Mouse (Mus musculus): ENCODE results near the gene Snx29. TPM values are rescaled to one million over a fixed set of nuclear protein-coding genes. Genes with fewer than 3 reads are reported as not detected.

Snx29 gene
- polyA plus RNA-seq, 2 experiments, result 1.9 TPM

GRCm38 (mm10) chr16:11408726-11409125, 86.0 kb downstream of the Snx29 start:
- H3K36me3 ChIP-seq (replicated peaks; ENCODE audit: control insufficient read depth, insufficient read depth, low read depth), result no peaks in the 10 kb centered on the region
- ATAC-seq (ENCODE audit: insufficient read depth), result no peak
- H3K4me2 ChIP-seq (ENCODE audit: low read depth), result no peak overlapping the region
- no peak for DNase-seq (ENCODE audit: low read depth in 3 of 3, low spot score in 3 of 3)
- no peaks in the 10 kb centered on the region for H3K27me3 ChIP-seq (ENCODE audit: control insufficient read depth, insufficient read depth, low read length)
- no peak overlapping the region for H3K4me3 ChIP-seq (ENCODE audit: insufficient read depth in 1 of 2, low read depth in 2 of 2, low read length in 2 of 2)
- TF ChIP-seq CTCF (IDR thresholded peaks at IDR 0.05; ENCODE audit: low read depth) (no peak), EP300 (IDR thresholded peaks at IDR 0.05; ENCODE audit: low read depth) (no peak)
- no peak overlapping the region for H3K9ac ChIP-seq (replicated peaks)
- no peaks in the 10 kb centered on the region for H3K9me3 ChIP-seq (ENCODE audit: control insufficient read depth, low read length)
- no peak overlapping the region for H3K27ac ChIP-seq
- H3K4me1 ChIP-seq (replicated peaks; ENCODE audit: control insufficient read depth in 2 of 2, insufficient read depth in 2 of 2, low read length in 1 of 2), result no peaks in the 10 kb centered on the region
- 58% methylated on average over 4 of the region's 4 CpGs for WGBS (ENCODE audit: insufficient replicate concordance)

- no peak for ATAC-seq (ENCODE audit: insufficient read depth)
- TF ChIP-seq EP300 (IDR thresholded peaks at IDR 0.05; ENCODE audit: low read depth) (no peak), CTCF (IDR thresholded peaks at IDR 0.05; ENCODE audit: low read depth) (no peak)
- no peak for DNase-seq (ENCODE audit: low read depth in 3 of 3, low spot score in 3 of 3)
Measured at GRCm38 (mm10) chr16:11414631-11415030, 91.9 kb downstream of the Snx29 start.

GRCm38 (mm10) chr16:11418183-11418588, 95.5 kb downstream of the Snx29 start:
- TF ChIP-seq EP300 (IDR thresholded peaks at IDR 0.05; ENCODE audit: low read depth) (no peak), CTCF (IDR thresholded peaks at IDR 0.05; ENCODE audit: low read depth) (peak; percentile 94)
- DNase-seq (ENCODE audit: low read depth in 3 of 3, low spot score in 3 of 3) (peak; percentile 26 to 39 (median 37)), ATAC-seq (ENCODE audit: insufficient read depth) (0 out of 2 replicates have a peak, but pooled peaks have one; percentile 32)
- H3K4me3 ChIP-seq (ENCODE audit: insufficient read depth in 1 of 2, low read depth in 2 of 2, low read length in 2 of 2), result no peak overlapping the region
- no peak overlapping the region for H3K9ac ChIP-seq (replicated peaks)
- H3K4me2 ChIP-seq (ENCODE audit: low read depth), result no peak overlapping the region
- H3K27ac ChIP-seq, result no peak overlapping the region
- no peaks in the 10 kb centered on the region for H3K9me3 ChIP-seq (ENCODE audit: control insufficient read depth, low read length)
- no peaks in the 10 kb centered on the region for H3K36me3 ChIP-seq (replicated peaks; ENCODE audit: control insufficient read depth, insufficient read depth, low read depth)
- no peaks in the 10 kb centered on the region for H3K27me3 ChIP-seq (ENCODE audit: control insufficient read depth, insufficient read depth, low read length)
- WGBS (ENCODE audit: insufficient replicate concordance), result 12% methylated on average over 7 of the region's 7 CpGs
- H3K4me1 ChIP-seq (replicated peaks; ENCODE audit: control insufficient read depth in 2 of 2, insufficient read depth in 2 of 2, low read length in 1 of 2), result peaks cover 16 to 25% of the 10 kb centered on the region in 2 experiments

More at GRCm38 (mm10) chr16:11414631-11415030, 91.9 kb downstream of the Snx29 start:
- Histone ChIP-seq H3K9ac (replicated peaks) (no peak overlapping the region), H3K4me2 (ENCODE audit: low read depth) (no peak overlapping the region), H3K4me3 (ENCODE audit: insufficient read depth in 1 of 2, low read depth in 2 of 2, low read length in 2 of 2) (no peak overlapping the region), H3K27me3 (ENCODE audit: control insufficient read depth, insufficient read depth, low read length) (no peaks in the 10 kb centered on the region), H3K4me1 (replicated peaks; ENCODE audit: control insufficient read depth in 2 of 2, insufficient read depth in 2 of 2, low read length in 1 of 2) (no peaks in the 10 kb centered on the region), H3K36me3 (replicated peaks; ENCODE audit: control insufficient read depth, insufficient read depth, low read depth) (no peaks in the 10 kb centered on the region), H3K9me3 (ENCODE audit: control insufficient read depth, low read length) (no peaks in the 10 kb centered on the region), H3K27ac (no peak overlapping the region)
- 65% methylated on average over 2 of the region's 2 CpGs for WGBS (ENCODE audit: insufficient replicate concordance)

- TF ChIP-seq CTCF (IDR thresholded peaks at IDR 0.05; ENCODE audit: low read depth) (no peak), EP300 (IDR thresholded peaks at IDR 0.05; ENCODE audit: low read depth) (no peak)
- no peak for DNase-seq (ENCODE audit: low read depth in 3 of 3, low spot score in 3 of 3)
- no peak overlapping the region for H3K9ac ChIP-seq (replicated peaks)
- ATAC-seq (ENCODE audit: insufficient read depth), result no peak
- WGBS (ENCODE audit: insufficient replicate concordance), result 41% methylated on average over 12 of the region's 12 CpGs
- no peak overlapping the region for H3K4me3 ChIP-seq (ENCODE audit: insufficient read depth in 1 of 2, low read depth in 2 of 2, low read length in 2 of 2)
- H3K27ac ChIP-seq, result no peak overlapping the region
- H3K4me2 ChIP-seq (ENCODE audit: low read depth), result no peak overlapping the region
- H3K36me3 ChIP-seq (replicated peaks; ENCODE audit: control insufficient read depth, insufficient read depth, low read depth), result no peaks in the 10 kb centered on the region
- H3K9me3 ChIP-seq (ENCODE audit: control insufficient read depth, low read length), result no peaks in the 10 kb centered on the region
- peaks cover 16 to 25% of the 10 kb centered on the region in 2 experiments for H3K4me1 ChIP-seq (replicated peaks; ENCODE audit: control insufficient read depth in 2 of 2, insufficient read depth in 2 of 2, low read length in 1 of 2)
- no peaks in the 10 kb centered on the region for H3K27me3 ChIP-seq (ENCODE audit: control insufficient read depth, insufficient read depth, low read length)
Measured at GRCm38 (mm10) chr16:11420311-11421080, 97.8 kb downstream of the Snx29 start.

GRCm38 (mm10) chr16:11422165-11422564, 99.5 kb downstream of the Snx29 start:
- peak; percentile 81 for ATAC-seq (ENCODE audit: insufficient read depth)
- peak in 2 of 3 experiments; percentile 44 to 46 for DNase-seq (ENCODE audit: low read depth in 3 of 3, low spot score in 3 of 3)
- Histone ChIP-seq H3K9me3 (ENCODE audit: control insufficient read depth, low read length) (no peaks in the 10 kb centered on the region), H3K4me3 (ENCODE audit: insufficient read depth in 1 of 2, low read depth in 2 of 2, low read length in 2 of 2) (no peak overlapping the region), H3K9ac (replicated peaks) (0 out of 2 replicates have a peak overlapping the region, but pooled peaks have one; percentile 11), H3K4me1 (replicated peaks; ENCODE audit: control insufficient read depth in 2 of 2, insufficient read depth in 2 of 2, low read length in 1 of 2) (peaks cover 17 to 27% of the 10 kb centered on the region in 2 experiments), H3K27me3 (ENCODE audit: control insufficient read depth, insufficient read depth, low read length) (no peaks in the 10 kb centered on the region), H3K4me2 (ENCODE audit: low read depth) (peak overlapping the region; percentile 44), H3K36me3 (replicated peaks; ENCODE audit: control insufficient read depth, insufficient read depth, low read depth) (no peaks in the 10 kb centered on the region), H3K27ac (peak overlapping the region; percentile 48)
- WGBS (ENCODE audit: insufficient replicate concordance), result 43% methylated on average over 1 of the region's 1 CpGs
- TF ChIP-seq EP300 (IDR thresholded peaks at IDR 0.05; ENCODE audit: low read depth) (peak; percentile 36; the same call in 1 of the 2 replicates), CTCF (IDR thresholded peaks at IDR 0.05; ENCODE audit: low read depth) (no peak)

All from liver, embryonic 14.5 days (tissue).